Mouse (Mus musculus) forebrain, postnatal 0 days (tissue): Measurements from ENCODE around the gene Tmem132c. TPM values are rescaled to one million over a fixed set of nuclear protein-coding genes. Genes with fewer than 3 reads are reported as not detected.
A peak's percentile ranks its signal among the peaks of the same experiment; 100 is the strongest.

Experiments
- ATAC-seq: fragments of 200-750 bp; cut with Nextera tagmentation; 2 replicates; pipeline ENCODE4 v1.8.0; 2017; ENCODE audit warnings: mild to moderate bottlenecking, moderate library complexity
- DNase-seq: peaks from one replicate; pipeline ENCODE4 v3.0.0-alpha.2; 2015
- H3K27ac ChIP-seq: fragments of 300-500 bp; sonication (generic); 2 replicates; pipeline ENCODE4 v1.5.1; 2014; ENCODE audit warnings: low read depth, mild to moderate bottlenecking, antibody characterized with exemption, low read length, moderate library complexity, mixed read lengths
- H3K27me3 ChIP-seq: fragments of 300-500 bp; sonication (generic); 2 replicates; pipeline ENCODE4 v1.6.1; 2014; ENCODE audit warnings: mild to moderate bottlenecking, low read length, mixed read lengths; ENCODE audit not compliant: insufficient read depth
- H3K36me3 ChIP-seq: fragments of 300-500 bp; sonication (generic); 2 replicates; pipeline ENCODE4 v1.6.1; 2014; ENCODE audit warnings: mild to moderate bottlenecking, moderate library complexity; ENCODE audit not compliant: insufficient read depth
- H3K4me1 ChIP-seq: fragments of 300-500 bp; sonication (generic); 2 replicates; pipeline ENCODE4 v1.6.1; 2014; ENCODE audit warnings: antibody characterized with exemption; ENCODE audit not compliant: insufficient read depth
- H3K4me2 ChIP-seq: fragments of 300-500 bp; sonication (generic); 2 replicates; pipeline ENCODE4 v1.6.1; 2014; ENCODE audit warnings: low read depth, mild to moderate bottlenecking, moderate library complexity
- H3K4me3 ChIP-seq: fragments of 300-500 bp; sonication (generic); 2 replicates; pipeline ENCODE4 v1.5.1; 2014; ENCODE audit warnings: low read depth, low read length, mixed read lengths
- H3K9ac ChIP-seq: fragments of 300-500 bp; sonication (generic); 2 replicates; pipeline ENCODE4 v1.6.1; 2014; ENCODE audit warnings: mild to moderate bottlenecking
- H3K9me3 ChIP-seq: fragments of 300-500 bp; sonication (generic); 2 replicates; pipeline ENCODE4 v1.6.1; 2016; ENCODE audit warnings: low read length
- CTCF ChIP-seq: sonication (generic); IDR thresholded peaks from 2 replicates; pipeline ENCODE4 v1.5.1; 2016; ENCODE audit warnings: antibody characterized with exemption, control low read depth, low read depth
- WGBS: fragments of 180-500 bp; shearing (Covaris S2); extraction: QIAGEN DNeasy Blood & Tissue Kit; methylation state at CpG from one replicate; pipeline ENCODE4 v1.1.7; 2014; 5-methylcytosine and 5-hydroxymethylcytosine counted together
- polyA plus RNA-seq: library from polyadenylated mRNA; unstranded; fragments of >200 nt; fragmentation: Nextera tagmentation; extraction: Ambion mirVana; gene quantifications from 2 replicates; pipeline ENCODE4 v1.2.1, GENCODE M21; 2015
- total RNA-seq: library from RNA; depleted of rRNA; stranded (reverse); fragments of >200 nt; gene quantifications from 2 replicates; pipeline ENCODE4 v1.2.3, GENCODE M21; 2014

Tmem132c gene
- total and polyA plus RNA-seq, 2 experiments from 2014 or later, result 7.5 to 25.6 TPM

GRCm38 (mm10) chr5:127234715-127235114 is 6.9 kb upstream of the Tmem132c start:
- peaks cover 7% of the 10 kb centered on the region; the same call in 1 of the 2 replicates for H3K27me3 ChIP-seq
- no peak overlapping the region for H3K4me2 ChIP-seq
- H3K9me3 ChIP-seq, result no peaks in the 10 kb centered on the region
- no peaks in the 10 kb centered on the region for H3K36me3 ChIP-seq
- 1% methylated on average over 7 of the region's 7 CpGs for WGBS
- H3K27ac ChIP-seq, result no peak overlapping the region
- no peak overlapping the region for H3K9ac ChIP-seq
- ATAC-seq (peak; percentile 68), DNase-seq (peak; percentile 83)
- H3K4me3 ChIP-seq, result no peak overlapping the region
- H3K4me1 ChIP-seq, result no peaks in the 10 kb centered on the region
- TF ChIP-seq CTCF, result peak; percentile 64

GRCm38 (mm10) chr5:127235203-127235602 is 6.4 kb upstream of the Tmem132c start:
- Histone ChIP-seq H3K27ac (no peak overlapping the region), H3K36me3 (no peaks in the 10 kb centered on the region), H3K4me1 (no peaks in the 10 kb centered on the region), H3K27me3 (peaks cover 7% of the 10 kb centered on the region; the same call in 1 of the 2 replicates), H3K9ac (no peak overlapping the region), H3K4me3 (no peak overlapping the region), H3K4me2 (peak overlapping the region; percentile 24), H3K9me3 (no peaks in the 10 kb centered on the region)
- peak; percentile 93 for TF ChIP-seq CTCF
- 3% methylated on average over 11 of the region's 11 CpGs for WGBS
- DNase-seq, result peak; percentile 86
- peak; percentile 74 for ATAC-seq

GRCm38 (mm10) chr5:127239706-127240105 is 1.9 kb upstream of the Tmem132c start:
- TF ChIP-seq CTCF, result no peak
- H3K27me3 ChIP-seq, result peaks cover 34% of the 10 kb centered on the region
- no peaks in the 10 kb centered on the region for H3K9me3 ChIP-seq
- H3K4me1 ChIP-seq, result peaks cover 9% of the 10 kb centered on the region; the same call in 1 of the 2 replicates
- H3K9ac ChIP-seq, result no peak overlapping the region
- no peak overlapping the region for H3K4me3 ChIP-seq
- 76% methylated on average over 7 of the region's 7 CpGs for WGBS
- no peak overlapping the region for H3K27ac ChIP-seq
- H3K4me2 ChIP-seq, result no peak overlapping the region
- ATAC-seq, result no peak
- no peaks in the 10 kb centered on the region for H3K36me3 ChIP-seq
- DNase-seq, result no peak

GRCm38 (mm10) chr5:127240646-127241045 is 962 bp upstream of the Tmem132c start:
- no peak for DNase-seq
- no peak for ATAC-seq
- 31% methylated on average over 4 of the region's 4 CpGs for WGBS
- H3K4me1 ChIP-seq, result peaks cover 9% of the 10 kb centered on the region; the same call in 1 of the 2 replicates
- no peaks in the 10 kb centered on the region for H3K36me3 ChIP-seq
- H3K9me3 ChIP-seq, result no peaks in the 10 kb centered on the region
- H3K4me2 ChIP-seq, result peak overlapping the region; percentile 76; the same call in 1 of the 2 replicates
- peaks cover 30% of the 10 kb centered on the region for H3K27me3 ChIP-seq
- H3K27ac ChIP-seq, result no peak overlapping the region
- TF ChIP-seq CTCF, result no peak
- H3K4me3 ChIP-seq, result no peak overlapping the region
- no peak overlapping the region for H3K9ac ChIP-seq

GRCm38 (mm10) chr5:127241925-127242762 is 536 bp downstream of the Tmem132c start:
- H3K9ac ChIP-seq, result peak overlapping the region; percentile 39
- H3K4me2 ChIP-seq, result peak overlapping the region; percentile 76
- ATAC-seq (peak; percentile 60), DNase-seq (no peak)
- no peaks in the 10 kb centered on the region for H3K36me3 ChIP-seq
- TF ChIP-seq CTCF, result no peak
- no peaks in the 10 kb centered on the region for H3K9me3 ChIP-seq
- no peak overlapping the region for H3K27ac ChIP-seq
- H3K4me1 ChIP-seq, result peaks cover 9% of the 10 kb centered on the region; the same call in 1 of the 2 replicates
- peak overlapping the region; percentile 51 for H3K4me3 ChIP-seq
- peaks cover 30% of the 10 kb centered on the region for H3K27me3 ChIP-seq
- WGBS, result 3% methylated on average over 69 of the region's 73 CpGs

- H3K4me3 ChIP-seq, result peak overlapping the region; percentile 51
- H3K36me3 ChIP-seq, result no peaks in the 10 kb centered on the region
- no peak for TF ChIP-seq CTCF
- H3K9ac ChIP-seq, result peak overlapping the region; percentile 39
- H3K27me3 ChIP-seq, result peaks cover 30% of the 10 kb centered on the region
- WGBS, result 3% methylated on average over 13 of the region's 13 CpGs
- no peaks in the 10 kb centered on the region for H3K9me3 ChIP-seq
- peak overlapping the region; percentile 76 for H3K4me2 ChIP-seq
- no peak overlapping the region for H3K27ac ChIP-seq
- no peak for ATAC-seq
- peaks cover 9% of the 10 kb centered on the region; the same call in 1 of the 2 replicates for H3K4me1 ChIP-seq
- no peak for DNase-seq
Observed at GRCm38 (mm10) chr5:127242763-127243160, 1.2 kb downstream of the Tmem132c start.

GRCm38 (mm10) chr5:127243209-127243608 is 1.6 kb downstream of the Tmem132c start:
- H3K4me2 ChIP-seq, result peak overlapping the region; percentile 76
- DNase-seq (no peak), ATAC-seq (no peak)
- no peaks in the 10 kb centered on the region for H3K36me3 ChIP-seq
- WGBS, result 7% methylated on average over 16 of the region's 16 CpGs
- no peak for TF ChIP-seq CTCF
- peak overlapping the region; percentile 51 for H3K4me3 ChIP-seq
- H3K9me3 ChIP-seq, result no peaks in the 10 kb centered on the region
- peak overlapping the region; percentile 25 for H3K9ac ChIP-seq
- no peak overlapping the region for H3K27ac ChIP-seq
- H3K27me3 ChIP-seq, result peaks cover 30% of the 10 kb centered on the region
- peaks cover 9% of the 10 kb centered on the region; the same call in 1 of the 2 replicates for H3K4me1 ChIP-seq
